Mouse (Mus musculus): ENCODE measurements around the gene Tspan11.

- TF ChIP-seq CTCF (IDR thresholded peaks at IDR 0.05; ENCODE audit: low read depth, low read length) = no peak
- no peak for TF ChIP-seq POLR2AphosphoS5 (IDR thresholded peaks at IDR 0.05; ENCODE audit: insufficient replicate concordance, low read depth, low read length)
These were observed 33.4 kb upstream of the Tspan11 start for GRCm38 (mm10) chr6:127853771-127854687.

Measured in G1E (cell line).